Mouse (Mus musculus) brain, adult 10 weeks (tissue): Measurements from ENCODE around the gene Clvs2. TPM values are rescaled to one million over a fixed set of nuclear protein-coding genes. Genes with fewer than 3 reads are reported as not detected.

Experiments
- polyA plus RNA-seq: library from polyadenylated mRNA; stranded (reverse); fragments of 350-450 nt; fragmentation: Illumina TruSeq; extraction: RNeasy Lipid Tissue Mini Kit (QIAGEN cat#74804); gene quantifications from one replicate; pipeline ENCODE4 v1.2.3, GENCODE M21; 2015; ENCODE audit warnings: low read depth, low replicate concordance

Gene Clvs2
- polyA plus RNA-seq = 49.4 TPM

DNA sequence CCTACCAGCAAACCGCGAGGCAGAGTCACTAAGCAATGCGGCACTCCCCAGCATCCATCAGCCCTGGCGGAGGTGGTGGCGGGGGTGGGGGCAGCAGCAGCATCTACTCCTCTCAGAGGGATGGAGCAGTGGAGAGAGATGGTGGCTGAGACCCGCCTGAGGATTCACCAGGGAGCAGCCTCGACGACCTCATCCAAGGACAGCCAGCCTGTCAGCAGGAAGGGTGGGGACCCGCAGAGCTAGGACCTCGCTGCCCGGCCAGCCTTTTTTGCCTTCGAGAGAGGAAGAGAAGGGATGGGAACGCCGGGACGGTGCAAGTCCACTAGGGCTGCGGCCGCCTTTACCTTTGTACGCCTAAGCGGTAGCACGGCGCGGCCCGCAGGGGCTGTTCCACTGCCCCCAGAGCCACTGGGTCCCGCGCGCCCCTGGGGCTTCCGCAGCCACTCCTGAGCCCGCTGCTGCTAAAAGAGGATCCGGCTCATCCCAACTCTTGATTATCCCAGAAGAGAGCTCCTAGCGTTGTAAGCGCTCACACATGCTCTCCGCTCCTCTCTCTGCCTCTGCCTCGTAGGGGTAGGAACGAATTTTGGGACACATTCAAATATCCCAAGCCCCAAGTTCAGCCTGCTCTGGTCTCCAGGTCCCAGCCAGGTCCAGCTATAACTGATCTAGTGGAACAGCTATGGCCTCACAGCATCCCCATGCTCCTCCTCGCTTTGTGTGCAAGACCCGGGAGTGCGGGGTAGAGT is at the start of gene Clvs2:
Gene Clvs2 (minus strand): TSS at position 639 of the 749 bp plus-strand sequence.

Other genes starting within 250 kb of the Clvs2 start
- not detected for gene Sult3a2, start 161.9 kb upstream of the Clvs2 start, polyA plus RNA-seq
- not detected for gene Sult3a1, start 233.0 kb upstream of the Clvs2 start, polyA plus RNA-seq